Mouse (Mus musculus): ENCODE measurements at regions not wholly inside any gene's neighbourhood (a gene's known extent, or its start where the extent isn't known, plus 50 kb on each side); places are given as distances from the start of the nearest gene placed in this dataset.
"Not testable (repeated sequence)": the region's sequence is repeated elsewhere in the genome, so short reads cannot be mapped to it uniquely, and the experiment has no call there.

- DNase-seq: not testable (repeated sequence)
Observed at GRCm38 (mm10) chr2:116526203-116526602, 352.3 kb upstream of the Tmco5 start.

GRCm38 (mm10) chr2:116536453-116536852, 342.0 kb upstream of the Tmco5 start:
- DNase-seq: no peak

GRCm38 (mm10) chr2:116559350-116559749, 319.1 kb upstream of the Tmco5 start:
- DNase-seq: no peak

- DNase-seq: no peak
Observed at GRCm38 (mm10) chr2:116583989-116584388, 294.5 kb upstream of the Tmco5 start.

- no peak for DNase-seq
Observed at GRCm38 (mm10) chr2:116586203-116586959, 292.1 kb upstream of the Tmco5 start.

- no peak for DNase-seq
Observed at GRCm38 (mm10) chr2:116605869-116606268, 272.6 kb upstream of the Tmco5 start.

GRCm38 (mm10) chr2:116639935-116640334, 238.6 kb upstream of the Tmco5 start:
- no peak for DNase-seq

- DNase-seq: no peak
Observed at GRCm38 (mm10) chr2:116652106-116652505, 226.4 kb upstream of the Tmco5 start.

GRCm38 (mm10) chr2:116685756-116686155, 192.7 kb upstream of the Tmco5 start:
- no peak for DNase-seq

DNA sequence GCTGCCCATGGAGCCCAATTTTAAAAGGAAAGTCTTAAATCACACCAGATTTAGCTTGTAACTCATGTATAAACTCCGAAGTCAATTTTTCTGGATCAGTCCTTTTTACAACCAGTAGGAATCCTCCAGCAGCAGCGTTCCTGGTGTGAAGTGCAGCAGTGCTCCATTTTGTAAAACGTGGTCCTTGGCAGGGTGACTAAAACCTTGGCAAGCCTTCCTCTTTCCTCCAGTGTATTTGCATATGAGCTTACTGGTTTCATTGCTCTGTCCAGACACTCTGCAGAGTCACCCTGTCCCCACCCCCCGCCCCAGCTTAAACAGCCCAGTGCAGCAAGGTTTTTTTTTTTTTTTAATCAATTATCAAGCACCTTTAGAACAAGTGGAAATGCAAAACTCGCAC, 180.9 kb upstream of the Tmco5 start:
- DNase-seq: no peak

GRCm38 (mm10) chr2:116704705-116705104, 173.8 kb upstream of the Tmco5 start:
- no peak for DNase-seq

DNA sequence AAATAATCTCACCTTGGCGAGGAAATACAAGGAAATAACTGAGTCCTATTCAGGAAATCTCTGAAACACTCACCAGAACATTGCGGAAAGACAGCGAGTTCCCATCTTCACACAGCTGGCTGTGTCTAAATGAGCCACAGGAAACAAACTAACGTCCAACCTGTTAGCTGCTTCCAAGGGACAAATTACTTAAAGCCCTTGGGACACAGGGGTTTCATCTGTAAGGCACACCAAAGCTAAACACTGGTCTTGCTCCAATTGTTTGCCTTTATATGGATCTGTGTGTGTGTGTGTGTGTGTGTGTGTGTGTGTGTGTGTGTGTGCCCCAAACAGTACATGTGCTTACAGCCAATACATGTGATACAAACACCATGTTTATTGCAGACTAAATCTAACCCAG, 168.9 kb upstream of the Tmco5 start:
- DNase-seq: peak; percentile 21 to 67

DNA sequence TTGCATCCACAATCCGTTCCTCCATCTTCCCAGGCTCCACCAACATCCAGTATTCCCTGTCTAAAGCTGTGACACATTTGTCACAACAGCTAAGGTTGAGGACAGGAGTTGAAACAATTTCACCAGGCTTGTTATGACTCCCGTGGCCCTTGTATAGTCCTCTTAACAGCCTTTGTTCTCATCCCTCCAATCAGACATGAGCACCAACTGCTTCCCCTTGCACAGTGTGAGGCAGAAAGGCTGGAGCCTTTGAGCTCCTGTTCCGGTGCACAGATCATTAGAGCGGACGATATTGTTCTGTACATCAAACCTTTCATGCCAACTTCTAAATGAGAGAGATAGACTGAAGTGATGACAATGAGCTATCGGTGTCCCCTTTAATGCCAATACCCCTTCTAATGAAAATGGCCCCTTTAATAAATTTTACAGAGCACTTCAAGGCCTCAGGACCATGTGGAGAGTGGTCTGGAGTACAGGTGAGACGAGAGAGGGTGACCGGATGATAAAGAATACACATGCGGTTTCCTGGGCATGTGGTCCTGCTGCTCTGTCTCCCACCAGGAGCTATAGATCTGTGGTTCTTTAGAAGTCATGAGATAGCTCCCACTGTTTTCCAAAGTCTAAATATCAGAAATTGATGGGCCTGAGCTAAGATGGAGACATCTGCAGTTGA, 161.8 kb upstream of the Tmco5 start:
- DNase-seq: no peak

GRCm38 (mm10) chr2:116718637-116719036, 159.9 kb upstream of the Tmco5 start:
- DNase-seq: no peak

GRCm38 (mm10) chr2:116727591-116727990, 150.9 kb upstream of the Tmco5 start:
- no peak for DNase-seq

DNA sequence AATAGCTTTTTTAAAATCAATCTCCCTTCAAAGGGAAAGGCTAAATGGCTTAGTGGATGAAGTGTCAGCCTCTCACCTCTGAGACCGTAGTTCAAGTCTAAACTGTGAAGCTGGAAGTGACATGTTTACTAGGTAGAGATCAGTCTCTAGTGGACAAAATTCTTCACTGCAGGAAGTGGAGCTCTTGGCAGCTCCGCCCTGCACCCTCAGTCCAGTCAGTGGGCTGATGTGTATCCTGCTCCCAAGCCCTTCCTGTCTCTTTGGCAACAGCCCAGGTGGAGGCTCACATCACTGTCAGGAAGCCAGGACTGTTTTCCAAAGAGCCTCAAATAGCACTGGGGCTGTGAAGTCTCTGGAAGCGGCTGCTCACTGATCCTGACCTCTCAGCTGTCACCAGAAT, 142.8 kb upstream of the Tmco5 start:
- peak; percentile 86 to 91 for DNase-seq

DNA sequence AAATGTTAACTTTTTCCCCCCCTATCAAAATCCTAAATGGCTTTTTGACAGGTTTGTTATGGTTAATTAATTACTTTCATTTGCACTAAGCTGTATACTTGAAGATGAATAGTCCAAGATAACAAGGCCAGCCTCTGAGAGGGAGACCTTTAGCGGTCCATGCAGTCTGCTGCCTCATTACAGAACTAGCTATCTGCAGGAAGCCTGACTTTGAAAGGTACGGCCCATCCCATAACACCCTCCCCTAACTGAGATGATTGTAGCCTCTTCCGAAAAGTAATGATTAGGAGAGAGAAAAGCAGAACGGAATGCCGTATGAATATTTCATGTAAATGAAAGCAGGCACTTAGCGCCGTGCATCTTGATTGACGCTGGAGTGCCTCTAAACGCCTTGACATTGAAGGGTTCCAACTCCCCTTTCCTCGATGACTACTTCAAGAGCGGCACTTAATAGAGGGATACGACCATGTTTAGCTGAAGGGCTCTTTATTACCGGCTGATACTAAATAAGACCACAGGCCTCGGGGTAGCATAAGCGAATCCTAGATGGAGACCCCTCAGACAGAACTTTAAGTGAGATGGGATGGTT, 109.9 kb upstream of the Tmco5 start:
- DNase-seq: no peak

GRCm38 (mm10) chr2:116769186-116769585, 109.3 kb upstream of the Tmco5 start:
- DNase-seq: no peak

- no peak for DNase-seq
Observed at GRCm38 (mm10) chr2:116772569-116772968, 105.9 kb upstream of the Tmco5 start.

DNA sequence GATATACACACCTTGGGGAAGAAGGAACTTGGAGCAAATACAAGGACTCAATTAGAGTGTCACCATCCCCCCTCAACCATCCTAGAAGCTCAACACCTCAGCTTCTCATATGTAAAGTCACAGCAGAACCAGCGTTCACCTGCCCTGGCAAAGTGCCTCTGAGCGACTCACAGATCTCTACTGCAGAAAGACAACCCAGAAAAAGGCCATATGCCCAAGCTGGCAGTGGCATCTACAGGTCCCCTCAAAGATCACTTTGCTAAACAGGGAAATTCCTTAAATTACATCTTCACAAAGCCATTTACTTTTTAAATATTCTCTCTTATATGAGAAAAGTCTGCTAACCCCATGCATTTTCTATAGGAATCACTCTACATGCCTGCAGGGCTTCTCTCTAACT, 78.3 kb upstream of the Tmco5 start:
- DNase-seq: no peak

DNA sequence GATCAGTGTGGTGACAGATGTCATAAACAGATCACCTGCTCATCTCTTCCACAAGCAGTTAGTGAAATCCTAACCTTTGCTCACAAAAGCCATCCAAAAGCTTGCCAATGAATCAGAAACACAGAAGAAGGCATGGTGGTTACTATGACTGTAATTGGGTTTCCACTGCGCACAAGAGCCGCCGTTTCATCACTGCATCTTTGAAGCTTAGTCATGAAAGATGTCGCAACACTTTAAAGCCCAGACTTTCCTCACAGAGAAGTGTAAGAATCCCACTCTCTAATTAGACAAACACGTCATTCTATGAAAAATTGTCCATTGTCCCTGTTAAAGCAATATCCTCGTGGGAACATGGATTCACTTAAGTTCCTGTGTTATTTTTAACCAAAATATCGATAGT, 76.9 kb upstream of the Tmco5 start:
- no peak for DNase-seq

DNA sequence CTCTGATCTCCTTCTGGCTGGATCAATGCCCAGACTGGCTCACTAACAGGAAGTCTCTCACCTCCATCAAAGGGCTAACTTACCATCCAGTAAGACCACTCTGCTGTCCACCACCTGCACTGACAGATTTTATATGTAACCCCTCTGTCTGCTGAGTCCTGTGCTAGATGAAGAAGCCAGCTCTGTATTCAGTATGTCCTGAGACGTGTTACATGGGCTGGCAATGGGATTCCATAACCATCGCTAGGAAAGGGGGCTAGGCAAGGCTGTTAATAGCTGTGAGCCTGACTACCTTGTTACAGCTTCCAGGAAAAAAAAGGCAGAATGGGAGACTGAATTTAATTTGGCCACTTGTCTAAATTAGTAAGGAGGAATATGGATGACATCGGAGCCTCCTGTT, 71.3 kb upstream of the Tmco5 start:
- no peak for DNase-seq

DNA sequence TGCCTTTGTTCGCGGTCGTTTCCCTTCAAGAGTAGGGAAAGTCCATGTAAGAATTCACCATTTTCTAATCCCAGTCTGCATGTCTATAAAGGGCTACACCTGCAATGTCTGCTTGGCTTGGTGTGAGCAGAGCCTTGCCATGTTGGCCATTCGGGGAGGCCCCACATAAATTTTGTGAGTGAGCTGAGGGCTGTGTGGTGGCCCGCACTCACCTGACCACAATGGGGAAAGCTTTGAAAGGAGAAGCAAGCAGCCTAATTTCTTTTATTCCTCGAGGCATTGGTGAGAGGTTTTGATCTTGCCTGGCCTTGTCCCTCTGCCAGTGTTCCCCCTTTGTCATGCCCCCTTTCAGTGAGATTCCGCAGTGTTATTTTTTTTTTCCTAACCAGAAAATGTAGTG, 70.9 kb upstream of the Tmco5 start:
- DNase-seq: no peak

- no peak for DNase-seq
Observed at GRCm38 (mm10) chr2:116808113-116808512, 70.4 kb upstream of the Tmco5 start.
